Mouse (Mus musculus) embryonic fibroblast, embryonic 13.5 days (primary cell): ENCODE data around the gene Tmem239.
"Not testable (repeated sequence)": the region's sequence is repeated elsewhere in the genome, so short reads cannot be mapped to it uniquely, and the experiment has no call there.

Source experiments
- CTCF ChIP-seq: IDR thresholded peaks from 2 replicates; pipeline ENCODE4 v1.5.1; 2011; ENCODE audit warnings: mild to moderate bottlenecking, control low read depth, low read length, moderate library complexity, borderline replicate concordance; ENCODE audit not compliant: insufficient read depth
- POLR2A ChIP-seq: IDR thresholded peaks from 2 replicates; pipeline ENCODE4 v1.6.1; 2011; ENCODE audit warnings: low read depth, mild to moderate bottlenecking, control low read depth, low read length, moderate library complexity

- not testable (repeated sequence) for TF ChIP-seq POLR2A, CTCF
These were observed 33.3 kb upstream of the Tmem239 start for GRCm38 (mm10) chr2:130373026-130373425.
